Mouse (Mus musculus): ENCODE data around the gene 1700020A23Rik. TPM values are rescaled to one million over a fixed set of nuclear protein-coding genes. Genes with fewer than 3 reads are reported as not detected.

Gene 1700020A23Rik
- polyA plus RNA-seq, 1 experiment = 0.26 TPM

- Histone ChIP-seq H3K36me3 (ENCODE audit: control insufficient read depth, insufficient read depth, low read length) (no peaks in the 10 kb centered on the region), H3K4me1 (replicated peaks; ENCODE audit: control insufficient read depth, insufficient read depth, low read length) (peaks cover 2% of the 10 kb centered on the region), H3K27me3 (ENCODE audit: control insufficient read depth, insufficient read depth, low read length) (no peaks in the 10 kb centered on the region), H3K27ac (ENCODE audit: control insufficient read depth, insufficient read depth, low read length) (no peak overlapping the region), H3K4me3 (ENCODE audit: control insufficient read depth, insufficient read depth, low read length) (no peak overlapping the region)
- TF ChIP-seq POLR2A (IDR thresholded peaks at IDR 0.05; ENCODE audit: control insufficient read depth, extremely low read depth, insufficient read depth, low read length, poor library complexity) (no peak), CTCF (IDR thresholded peaks at IDR 0.05; ENCODE audit: borderline replicate concordance, control insufficient read depth, extremely low read depth, insufficient read depth, low read length, poor library complexity) (no peak)
- 96% methylated on average over 3 of the region's 3 CpGs for WGBS
- DNase-seq = no peak
Observed at GRCm38 (mm10) chr2:130432157-130432556, 27.1 kb downstream of the 1700020A23Rik start.

- WGBS = 25% methylated on average over 4 of the region's 4 CpGs
- H3K4me1 ChIP-seq (replicated peaks; ENCODE audit: control insufficient read depth, insufficient read depth, low read length) = peaks cover 6% of the 10 kb centered on the region
Observed at GRCm38 (mm10) chr2:130433152-130433551, 28.1 kb downstream of the 1700020A23Rik start.

GRCm38 (mm10) chr2:130436769-130437168, 31.7 kb downstream of the 1700020A23Rik start:
- H3K4me1 ChIP-seq (replicated peaks; ENCODE audit: control insufficient read depth, insufficient read depth, low read length) = peaks cover 6% of the 10 kb centered on the region
- no peaks in the 10 kb centered on the region for H3K27me3 ChIP-seq (ENCODE audit: control insufficient read depth, insufficient read depth, low read length)
- DNase-seq = no peak
- H3K36me3 ChIP-seq (ENCODE audit: control insufficient read depth, insufficient read depth, low read length) = peaks cover 37% of the 10 kb centered on the region
- H3K27ac ChIP-seq (ENCODE audit: control insufficient read depth, insufficient read depth, low read length) = no peak overlapping the region
- TF ChIP-seq CTCF (IDR thresholded peaks at IDR 0.05; ENCODE audit: borderline replicate concordance, control insufficient read depth, extremely low read depth, insufficient read depth, low read length, poor library complexity) = no peak
- TF ChIP-seq POLR2A (IDR thresholded peaks at IDR 0.05; ENCODE audit: control insufficient read depth, extremely low read depth, insufficient read depth, low read length, poor library complexity) = no peak
- 97% methylated on average over 1 of the region's 1 CpGs for WGBS
- H3K4me3 ChIP-seq (ENCODE audit: control insufficient read depth, insufficient read depth, low read length) = no peak overlapping the region

More at GRCm38 (mm10) chr2:130433152-130433551, 28.1 kb downstream of the 1700020A23Rik start:
- peak; percentile 67 for DNase-seq
- Histone ChIP-seq H3K27me3 (ENCODE audit: control insufficient read depth, insufficient read depth, low read length) (no peaks in the 10 kb centered on the region), H3K27ac (ENCODE audit: control insufficient read depth, insufficient read depth, low read length) (no peak overlapping the region), H3K36me3 (ENCODE audit: control insufficient read depth, insufficient read depth, low read length) (peaks cover 4% of the 10 kb centered on the region), H3K4me3 (ENCODE audit: control insufficient read depth, insufficient read depth, low read length) (no peak overlapping the region)
- TF ChIP-seq POLR2A (IDR thresholded peaks at IDR 0.05; ENCODE audit: control insufficient read depth, extremely low read depth, insufficient read depth, low read length, poor library complexity) (no peak), CTCF (IDR thresholded peaks at IDR 0.05; ENCODE audit: borderline replicate concordance, control insufficient read depth, extremely low read depth, insufficient read depth, low read length, poor library complexity) (peak; percentile 59; the same call in 1 of the 2 replicates)

GRCm38 (mm10) chr2:130438861-130439260, 33.8 kb downstream of the 1700020A23Rik start:
- Histone ChIP-seq H3K36me3 (ENCODE audit: control insufficient read depth, insufficient read depth, low read length) (peaks cover 57% of the 10 kb centered on the region), H3K4me3 (ENCODE audit: control insufficient read depth, insufficient read depth, low read length) (no peak overlapping the region), H3K27me3 (ENCODE audit: control insufficient read depth, insufficient read depth, low read length) (no peaks in the 10 kb centered on the region), H3K27ac (ENCODE audit: control insufficient read depth, insufficient read depth, low read length) (no peak overlapping the region), H3K4me1 (replicated peaks; ENCODE audit: control insufficient read depth, insufficient read depth, low read length) (peaks cover 6% of the 10 kb centered on the region)
- TF ChIP-seq POLR2A (IDR thresholded peaks at IDR 0.05; ENCODE audit: control insufficient read depth, extremely low read depth, insufficient read depth, low read length, poor library complexity) = no peak
- TF ChIP-seq CTCF (IDR thresholded peaks at IDR 0.05; ENCODE audit: borderline replicate concordance, control insufficient read depth, extremely low read depth, insufficient read depth, low read length, poor library complexity) = no peak
- DNase-seq = no peak
- 94% methylated on average over 3 of the region's 3 CpGs for WGBS

GRCm38 (mm10) chr2:130439840-130440480, 34.9 kb downstream of the 1700020A23Rik start:
- no peaks in the 10 kb centered on the region for H3K27me3 ChIP-seq (ENCODE audit: control insufficient read depth, insufficient read depth, low read length)
- no peak overlapping the region for H3K27ac ChIP-seq (ENCODE audit: control insufficient read depth, insufficient read depth, low read length)
- DNase-seq = no peak
- TF ChIP-seq POLR2A (IDR thresholded peaks at IDR 0.05; ENCODE audit: control insufficient read depth, extremely low read depth, insufficient read depth, low read length, poor library complexity) (no peak), CTCF (IDR thresholded peaks at IDR 0.05; ENCODE audit: borderline replicate concordance, control insufficient read depth, extremely low read depth, insufficient read depth, low read length, poor library complexity) (no peak)
- peaks cover 6% of the 10 kb centered on the region for H3K4me1 ChIP-seq (replicated peaks; ENCODE audit: control insufficient read depth, insufficient read depth, low read length)
- WGBS = 97% methylated on average over 4 of the region's 4 CpGs
- peaks cover 58% of the 10 kb centered on the region for H3K36me3 ChIP-seq (ENCODE audit: control insufficient read depth, insufficient read depth, low read length)
- no peak overlapping the region for H3K4me3 ChIP-seq (ENCODE audit: control insufficient read depth, insufficient read depth, low read length)

- Histone ChIP-seq H3K4me3 (ENCODE audit: control insufficient read depth, insufficient read depth, low read length) (no peak overlapping the region), H3K27ac (ENCODE audit: control insufficient read depth, insufficient read depth, low read length) (no peak overlapping the region), H3K36me3 (ENCODE audit: control insufficient read depth, insufficient read depth, low read length) (peaks cover 58% of the 10 kb centered on the region), H3K4me1 (replicated peaks; ENCODE audit: control insufficient read depth, insufficient read depth, low read length) (peaks cover 4% of the 10 kb centered on the region), H3K27me3 (ENCODE audit: control insufficient read depth, insufficient read depth, low read length) (no peaks in the 10 kb centered on the region)
- no peak for DNase-seq
- TF ChIP-seq POLR2A (IDR thresholded peaks at IDR 0.05; ENCODE audit: control insufficient read depth, extremely low read depth, insufficient read depth, low read length, poor library complexity) = no peak
- TF ChIP-seq CTCF (IDR thresholded peaks at IDR 0.05; ENCODE audit: borderline replicate concordance, control insufficient read depth, extremely low read depth, insufficient read depth, low read length, poor library complexity) = no peak
- WGBS = 95% methylated on average over 10 of the region's 10 CpGs
Observed at GRCm38 (mm10) chr2:130442162-130442561, 37.1 kb downstream of the 1700020A23Rik start.
